In the genomic region with DNA sequence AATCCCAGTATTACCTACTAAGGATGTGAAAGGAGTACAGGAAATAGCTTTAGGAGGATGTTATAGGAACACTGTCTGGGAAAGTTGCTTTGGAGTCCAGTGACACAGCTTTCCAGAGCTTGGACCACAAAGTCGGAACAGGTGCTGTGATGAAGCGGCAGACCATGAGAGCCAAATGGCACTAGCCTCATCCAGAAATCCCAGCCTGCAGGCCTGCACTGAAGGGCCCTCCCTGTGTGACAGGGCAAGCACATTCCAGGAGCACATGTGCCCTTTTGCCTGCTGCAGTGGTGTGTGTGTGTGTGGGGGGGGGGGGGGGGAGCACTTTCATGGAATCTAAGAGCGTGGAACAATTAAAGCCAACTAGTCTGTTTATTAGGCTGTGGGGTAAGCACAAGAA, we compare ENCODE assay signal across 13 mouse cellular contexts. TPM values are rescaled to one million over a fixed set of nuclear protein-coding genes. Genes with fewer than 3 reads are reported as not detected.
DNase-seq lines count a peak whose midpoint lies in the region; ATAC-seq lines count a peak whose summit lies in the region.
"Had no signal": no experiment of that assay in that cellular context is flagged by ENCODE, and none has a peak within 500 bp of the region (broad histone marks: within the 10 kb centered on the region; RNA-seq: fewer than 3 reads in every experiment).

No protein-coding gene starts in this region.

- peaks cover 19% of the 10 kb centered on the region for H3K4me1 ChIP-seq in midbrain, embryonic 12.5 days
- H3K4me1 ChIP-seq in midbrain, embryonic 14.5 days (ENCODE audit: control insufficient read depth, insufficient read depth, low read length), result peaks cover 14% of the 10 kb centered on the region; the same call in 1 of the 2 replicates
- H3K4me1 ChIP-seq in embryonic facial prominence, embryonic 10.5 days, result peaks cover 21% of the 10 kb centered on the region
- peaks cover 15% of the 10 kb centered on the region for H3K4me1 ChIP-seq in neural tube, embryonic 15.5 days

- H3K36me3 ChIP-seq in midbrain, embryonic 12.5 days, result no peaks in the 10 kb centered on the region
- no peaks in the 10 kb centered on the region for H3K36me3 ChIP-seq in midbrain, embryonic 14.5 days (ENCODE audit: control insufficient read depth, insufficient read depth, low read length)
- peaks cover 3% of the 10 kb centered on the region for H3K36me3 ChIP-seq in embryonic facial prominence, embryonic 10.5 days (replicated peaks)
- no peaks in the 10 kb centered on the region for H3K36me3 ChIP-seq in neural tube, embryonic 15.5 days
- H3K36me3 ChIP-seq: liver, embryonic 13.5 days had no signal

- no peak overlapping the region for H3K4me2 ChIP-seq in midbrain, embryonic 12.5 days (replicated peaks)
- no peak overlapping the region for H3K4me2 ChIP-seq in midbrain, embryonic 14.5 days (ENCODE audit: low read length)
- H3K4me2 ChIP-seq in neural tube, embryonic 15.5 days, result no peak overlapping the region
- H3K4me2 ChIP-seq: liver, embryonic 13.5 days had no signal

- H3K9ac ChIP-seq in midbrain, embryonic 12.5 days (replicated peaks), result no peak overlapping the region
- H3K9ac ChIP-seq in midbrain, embryonic 14.5 days (replicated peaks; ENCODE audit: low read length), result no peak overlapping the region
- no peak overlapping the region for H3K9ac ChIP-seq in neural tube, embryonic 15.5 days (replicated peaks)
- H3K9ac ChIP-seq: liver, embryonic 13.5 days had no signal

- WGBS in midbrain, embryonic 12.5 days, result 76% methylated on average over 3 of the region's 3 CpGs
- WGBS in midbrain, embryonic 14.5 days, result 80% methylated on average over 3 of the region's 3 CpGs
- 77% methylated on average over 3 of the region's 3 CpGs for WGBS in embryonic facial prominence, embryonic 10.5 days
- 77% methylated on average over 3 of the region's 3 CpGs for whole genome bisulfite sequencing in neural tube, embryonic 15.5 days

- no peaks in the 10 kb centered on the region for H3K27me3 ChIP-seq in midbrain, embryonic 12.5 days
- no peaks in the 10 kb centered on the region for H3K27me3 ChIP-seq in midbrain, embryonic 14.5 days (ENCODE audit: control insufficient read depth, insufficient read depth, low read length)
- no peaks in the 10 kb centered on the region for H3K27me3 ChIP-seq in embryonic facial prominence, embryonic 10.5 days (replicated peaks; ENCODE audit: low read depth, poor library complexity, severe bottlenecking)
- H3K27me3 ChIP-seq in neural tube, embryonic 15.5 days (replicated peaks), result no peaks in the 10 kb centered on the region

- ATAC-seq in midbrain, embryonic 12.5 days (ENCODE audit: low FRiP score, low read depth), result peak; percentile 31; the same call in 1 of the 2 replicates
- no peak for ATAC-seq in midbrain, embryonic 14.5 days (ENCODE audit: low FRiP score, low TSS enrichment)
- ATAC-seq in neural tube, embryonic 15.5 days (ENCODE audit: low FRiP score), result peak; percentile 48; the same call in 1 of the 2 replicates
- ATAC-seq in frontal cortex, adult (ENCODE audit: low TSS enrichment), result no peak
- ATAC-seq: midbrain, embryonic 16.5 days had no signal

- intact Hi-C loops in heart, postnatal 36 days (cut with DNase I), result no loop called here

- H3K4me3 ChIP-seq in midbrain, embryonic 12.5 days, result no peak overlapping the region
- no peak overlapping the region for H3K4me3 ChIP-seq in midbrain, embryonic 14.5 days (replicated peaks; ENCODE audit: low read depth, low read length)
- H3K4me3 ChIP-seq in embryonic facial prominence, embryonic 10.5 days, result no peak overlapping the region
- H3K4me3 ChIP-seq in neural tube, embryonic 15.5 days (replicated peaks), result no peak overlapping the region
- H3K4me3 ChIP-seq: liver, embryonic 13.5 days had no signal

- peak; percentile 81 for DNase-seq in heart, adult 11 months
- no peak for DNase-seq in heart, postnatal 36 days
- no peak for DNase-seq in midbrain, embryonic 14.5 days
- DNase-seq in embryonic facial prominence, embryonic 10.5 days (ENCODE audit: low spot score), result peak; percentile 20
- no peak for DNase-seq in yolk sac, embryonic 10.5 days (ENCODE audit: low spot score)
- DNase-seq: adrenal gland, postnatal 14 days; kidney, adult 18-20 months; liver, embryonic 13.5 days; thymus, postnatal 4 days had no signal

- no peaks in the 10 kb centered on the region for H3K9me3 ChIP-seq in midbrain, embryonic 12.5 days
- no peaks in the 10 kb centered on the region for H3K9me3 ChIP-seq in midbrain, embryonic 14.5 days (ENCODE audit: control insufficient read depth, low read length)
- H3K9me3 ChIP-seq in embryonic facial prominence, embryonic 10.5 days, result no peaks in the 10 kb centered on the region
- no peaks in the 10 kb centered on the region for H3K9me3 ChIP-seq in neural tube, embryonic 15.5 days (replicated peaks)
- H3K9me3 ChIP-seq: liver, embryonic 13.5 days had no signal

- no peak overlapping the region for H3K27ac ChIP-seq in midbrain, embryonic 12.5 days (replicated peaks)
- H3K27ac ChIP-seq in midbrain, embryonic 14.5 days (replicated peaks; ENCODE audit: low read depth, low read length), result no peak overlapping the region
- H3K27ac ChIP-seq in embryonic facial prominence, embryonic 10.5 days (replicated peaks), result no peak overlapping the region
- H3K27ac ChIP-seq in neural tube, embryonic 15.5 days (replicated peaks), result no peak overlapping the region
- H3K27ac ChIP-seq: liver, embryonic 13.5 days had no signal

RNA-seq across cellular contexts. Expression of a gene that starts 47.8 kb away (rescaled TPM):
- 10 to 100 TPM in 1 of 2 experiments, 1 to 10 TPM in 1; 8.6 to 10.6 TPM for total RNA-seq in heart, postnatal 36 days (2021)
- 33.5 and 38.1 TPM in 2 replicates for polyA plus RNA-seq in midbrain, embryonic 12.5 days (2016; fragmentation: Nextera tagmentation; extraction: Ambion mirVana)
- 50.7 and 54.0 TPM in 2 replicates for polyA plus RNA-seq in midbrain, embryonic 14.5 days (2014; fragmentation: Nextera tagmentation; extraction: Ambion mirVana)
- 17.2 and 18.3 TPM in 2 replicates for polyA plus RNA-seq in embryonic facial prominence, embryonic 10.5 days (2016; fragmentation: Nextera tagmentation; extraction: Ambion mirVana)
- 37.9 and 42.2 TPM in 2 replicates for polyA plus RNA-seq in neural tube, embryonic 15.5 days (2015; fragmentation: Nextera tagmentation; extraction: Ambion mirVana)

Comparison
In these comparisons a context has a peak if more than half of its experiments do, and no peak if none do; other contexts are left out.
1. DNase-seq: peak in heart, adult 11 months (single experiment) and embryonic facial prominence, embryonic 10.5 days (single experiment); none in heart, postnatal 36 days (0 of 2), midbrain, embryonic 14.5 days (single experiment) and yolk sac, embryonic 10.5 days (single experiment).
2. ATAC-seq: peak in midbrain, embryonic 12.5 days (single experiment) and neural tube, embryonic 15.5 days (single experiment); none in midbrain, embryonic 14.5 days (single experiment) and frontal cortex, adult (single experiment).